Mouse (Mus musculus) mouse trophoblast stem cell (cell line): ENCODE results near the gene Sppl2c.

ENCODE experiments used
- in situ Hi-C, 2 experiments: fragments of 300-500 bp; cut with MseI, MboI; formaldehyde crosslinking; loops; 2 replicates in 1 of 2; 3 replicates in 1 of 2; pipeline ENCODE4 v1.15.1; 2025

Sppl2c gene

GRCm38 (mm10) chr11:104186135-104186836, at the start of gene Sppl2c:
TSS of gene Sppl2c (plus strand) at chr11:104186327.
- in situ Hi-C loops, result no loop called here

DNA sequence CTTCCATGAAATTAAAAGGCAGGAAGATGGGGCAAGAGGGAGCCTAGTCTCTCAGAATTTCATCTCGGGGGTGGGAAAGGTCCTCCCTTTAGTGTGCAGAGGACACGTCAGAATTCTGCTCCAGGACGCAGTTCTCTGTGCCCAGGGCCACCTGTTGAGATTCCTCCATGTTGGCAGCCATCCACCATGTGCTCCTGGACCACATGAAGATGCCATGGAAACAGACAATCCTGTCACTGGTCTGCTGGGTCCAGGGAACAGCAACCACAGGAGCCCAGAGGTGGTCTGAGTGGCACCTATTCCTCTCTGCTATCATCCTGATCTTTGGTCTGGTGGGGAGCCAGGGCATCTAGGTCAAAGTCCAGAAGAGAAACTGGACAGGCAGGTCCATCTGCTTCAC, 47.2 kb upstream of the Sppl2c start:
- in situ Hi-C loops, result no loop called here

GRCm38 (mm10) chr11:104144930-104145329, 41.2 kb upstream of the Sppl2c start:
- in situ Hi-C loops, result no loop called here

GRCm38 (mm10) chr11:104148787-104149186, 37.3 kb upstream of the Sppl2c start:
- in situ Hi-C loops, result no loop called here

DNA sequence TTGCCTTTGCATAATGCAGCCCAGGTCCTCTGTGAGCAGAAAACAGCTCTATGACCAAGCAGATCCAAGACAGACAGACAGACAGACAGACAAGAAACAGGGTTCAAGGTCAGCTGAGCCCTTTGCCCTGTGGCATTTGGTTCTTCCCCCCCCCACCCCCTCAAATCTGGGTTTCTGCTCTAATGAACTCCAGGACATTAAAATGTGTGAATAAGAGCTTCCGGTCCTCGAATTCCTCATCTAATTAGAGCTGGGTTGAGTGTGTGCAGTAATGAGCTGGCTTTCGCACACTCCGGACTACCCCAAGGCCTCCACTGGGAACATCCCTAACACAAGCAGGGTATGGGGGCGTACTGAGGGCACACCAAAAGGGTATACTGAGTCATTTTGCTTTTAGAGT, 35.2 kb upstream of the Sppl2c start:
- in situ Hi-C loops, result no loop called here

GRCm38 (mm10) chr11:104154332-104154731, 31.8 kb upstream of the Sppl2c start:
- in situ Hi-C loops, result no loop called here

- in situ Hi-C loops, result no loop called here
Observed at GRCm38 (mm10) chr11:104154820-104155635, 31.1 kb upstream of the Sppl2c start.

GRCm38 (mm10) chr11:104155899-104156298, 30.2 kb upstream of the Sppl2c start:
- in situ Hi-C loops, result no loop called here

- in situ Hi-C loops, result no loop called here
Observed at GRCm38 (mm10) chr11:104156391-104156790, 29.7 kb upstream of the Sppl2c start.

- in situ Hi-C loops, result no loop called here
Observed at GRCm38 (mm10) chr11:104157603-104158259, 28.4 kb upstream of the Sppl2c start.

GRCm38 (mm10) chr11:104158260-104158907, 27.7 kb upstream of the Sppl2c start:
- in situ Hi-C loops, result no loop called here

DNA sequence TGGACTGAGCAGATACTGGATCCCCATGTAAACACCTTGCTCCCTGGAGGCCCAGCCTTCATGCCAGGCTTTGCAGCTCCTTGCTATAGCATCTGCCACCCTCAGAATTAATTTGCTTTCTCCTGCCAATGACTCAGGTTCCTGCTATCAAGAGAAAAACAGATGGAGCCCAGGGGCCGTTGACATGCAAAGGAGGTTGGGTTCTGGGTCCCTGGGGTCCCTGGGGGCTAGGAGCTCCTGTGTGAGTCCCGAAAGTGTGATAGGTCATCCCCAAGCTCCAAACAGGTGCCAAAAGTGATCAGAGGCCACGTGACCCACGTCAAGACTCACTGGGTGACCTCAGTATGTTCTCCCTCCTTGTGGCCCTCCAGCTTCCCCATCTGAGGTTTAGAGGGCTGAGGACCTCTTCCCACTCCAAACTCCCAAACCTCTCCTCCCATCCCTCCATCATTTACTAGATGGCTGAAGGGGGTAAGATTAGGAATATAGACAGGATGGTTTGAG, 26.3 kb upstream of the Sppl2c start:
- in situ Hi-C loops, result no loop called here

GRCm38 (mm10) chr11:104161153-104161552, 25.0 kb upstream of the Sppl2c start:
- in situ Hi-C loops, result no loop called here

GRCm38 (mm10) chr11:104164257-104164656, 21.9 kb upstream of the Sppl2c start:
- in situ Hi-C loops, result no loop called here

DNA sequence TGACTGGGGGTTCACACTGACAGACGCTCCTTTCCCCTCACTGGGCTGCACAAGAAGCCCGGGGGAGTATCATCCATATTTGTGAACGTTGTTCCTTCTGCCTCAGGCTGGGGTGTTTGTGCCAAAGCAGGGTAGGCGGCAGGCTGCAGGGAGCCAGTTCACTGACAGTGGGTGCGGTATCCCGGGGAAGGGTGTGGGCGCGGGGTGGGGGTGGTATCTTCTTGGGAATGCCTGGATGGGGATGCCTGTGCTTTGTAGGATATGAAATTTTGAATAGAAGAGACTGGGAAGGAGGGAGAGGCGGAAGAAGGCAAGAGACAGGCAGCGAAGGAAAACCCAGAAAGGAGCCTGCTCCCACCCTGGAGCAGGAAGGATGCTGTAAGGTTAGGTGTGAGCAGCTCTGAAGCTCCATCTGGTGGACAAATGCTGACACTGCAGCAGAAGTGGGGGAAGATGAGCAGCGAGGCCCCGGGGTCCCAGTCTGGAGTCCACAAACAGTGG, 14.8 kb upstream of the Sppl2c start:
- in situ Hi-C loops, result loop anchor here (5.0 kb wide), 2 partner anchors 174 to 179 kb away; no protein-coding TSS in a partner anchor

DNA sequence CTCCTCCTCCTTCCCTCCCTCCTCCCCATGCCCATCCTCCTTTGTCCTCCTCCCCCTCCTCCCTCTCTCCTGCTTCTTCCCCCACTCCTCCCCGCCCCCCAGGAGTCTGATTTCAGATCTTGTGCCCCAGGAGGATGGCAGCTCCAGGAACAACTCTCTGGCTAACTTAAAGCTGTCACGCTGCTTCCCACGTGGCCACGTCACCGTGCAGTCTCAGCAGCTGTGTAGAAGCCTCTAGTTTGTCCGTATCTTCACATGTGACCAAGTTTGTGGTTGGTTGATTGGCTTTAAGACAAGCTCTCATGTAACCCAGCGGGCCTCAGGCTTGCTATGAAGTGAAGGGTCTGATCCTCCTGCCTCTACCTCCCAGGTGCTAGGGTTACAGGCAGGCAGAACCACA, 7.2 kb upstream of the Sppl2c start:
- in situ Hi-C loops, result no loop called here

- in situ Hi-C loops, result no loop called here
Observed at GRCm38 (mm10) chr11:104179804-104180203, 6.3 kb upstream of the Sppl2c start.

GRCm38 (mm10) chr11:104182141-104182540, 4.0 kb upstream of the Sppl2c start:
- in situ Hi-C loops, result no loop called here

GRCm38 (mm10) chr11:104186837-104187150, 667 bp downstream of the Sppl2c start:
- in situ Hi-C loops, result no loop called here

- in situ Hi-C loops, result no loop called here
Observed at GRCm38 (mm10) chr11:104187766-104188165, 1.6 kb downstream of the Sppl2c start.

GRCm38 (mm10) chr11:104190008-104190407, 3.9 kb downstream of the Sppl2c start:
- in situ Hi-C loops, result no loop called here

GRCm38 (mm10) chr11:104195382-104195781, 9.3 kb downstream of the Sppl2c start:
- in situ Hi-C loops, result no loop called here
